Mouse (Mus musculus) myocyte (in vitro differentiated cells): ENCODE data around the gene Spata20.

Experiments
- MAX ChIP-seq: IDR thresholded peaks from one replicate; pipeline ENCODE4 v1.6.1; 2011; ENCODE audit warnings: low read depth, mild to moderate bottlenecking, control low read depth
- MYOD1 ChIP-seq, 3 experiments: IDR thresholded peaks; one replicate each; pipeline ENCODE4 v1.6.1; 2011; ENCODE audit warnings: control low read depth in 2 of 3, low read depth in 2 of 3, mild to moderate bottlenecking in 2 of 3, moderate library complexity in 1 of 3; ENCODE audit not compliant: insufficient read length in 2 of 3, control insufficient read depth in 1 of 3
- POLR2A ChIP-seq: IDR thresholded peaks from one replicate; pipeline ENCODE4 v1.6.1; 2011; ENCODE audit warnings: low read depth, mild to moderate bottlenecking, control low read depth, moderate library complexity; ENCODE audit not compliant: insufficient read length
- REST ChIP-seq: IDR thresholded peaks from one replicate; pipeline ENCODE4 v1.6.1; 2011; ENCODE audit warnings: mild to moderate bottlenecking, control low read depth, moderate library complexity; ENCODE audit not compliant: insufficient read depth, insufficient read length

DNA sequence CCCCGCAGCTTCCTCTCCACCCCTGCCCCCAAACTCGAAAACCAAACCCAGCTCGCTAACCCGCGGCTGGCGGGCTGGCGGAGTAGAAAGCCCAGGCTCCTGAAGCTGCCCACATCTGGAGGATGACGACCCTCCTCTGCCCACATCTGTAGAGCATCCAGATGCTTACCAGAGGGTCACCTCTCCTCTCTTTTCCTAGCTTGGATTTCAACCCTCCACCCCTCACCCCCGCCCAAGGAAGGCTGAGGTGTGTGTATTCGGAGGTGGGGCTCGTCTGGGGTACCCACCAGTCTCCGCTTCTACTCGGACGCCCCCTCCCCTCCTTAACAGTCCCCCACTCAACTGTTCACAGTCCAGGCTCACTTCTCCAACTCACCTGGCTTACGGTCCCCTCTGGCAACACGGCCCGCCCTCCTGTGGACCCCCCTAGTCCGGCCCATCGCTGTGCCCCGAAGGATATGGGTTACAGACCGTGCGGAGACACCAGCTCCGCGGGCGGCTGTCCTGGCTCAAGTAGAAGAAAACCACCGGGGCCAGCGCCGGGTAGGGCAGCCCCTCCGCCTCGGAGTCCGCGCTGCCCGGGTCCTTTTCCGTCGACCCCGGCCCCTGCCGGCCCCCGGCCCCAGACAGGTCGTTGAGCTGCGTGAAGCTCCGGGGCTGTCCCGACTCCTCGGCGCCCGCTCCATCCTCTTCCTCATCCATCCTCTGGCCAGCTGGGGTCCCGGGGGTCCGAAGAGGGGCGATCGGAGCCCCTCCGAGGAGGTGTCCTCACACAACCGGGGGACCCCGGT is 12.9 kb downstream of the Spata20 start:
- no peak for TF ChIP-seq MAX
- TF ChIP-seq POLR2A: no peak
- TF ChIP-seq REST: no peak
- no peak for TF ChIP-seq MYOD1 (IDR thresholded peaks at IDR 0.05; ENCODE audit: control insufficient read depth in 1 of 3, insufficient read length in 2 of 3, low read depth in 2 of 3)
